Mouse (Mus musculus) embryonic facial prominence, embryonic 13.5 days (tissue): ENCODE results near the gene Dnm1l. TPM values are rescaled to one million over a fixed set of nuclear protein-coding genes. Genes with fewer than 3 reads are reported as not detected.

Source experiments
- ATAC-seq: fragments of 200-750 bp; cut with Nextera tagmentation; 2 replicates; pipeline ENCODE4 v1.8.0; 2017; ENCODE audit warnings: low read depth; ENCODE audit not compliant: insufficient number of reproducible peaks, insufficient read depth, low FRiP score, low TSS enrichment
- H3K27ac ChIP-seq: fragments of 300-500 bp; sonication (generic); 2 replicates; pipeline ENCODE4 v1.5.1; 2015; ENCODE audit warnings: moderate library complexity, mild to moderate bottlenecking, inconsistent platforms
- H3K27me3 ChIP-seq: fragments of 300-500 bp; sonication (generic); 2 replicates; pipeline ENCODE4 v1.6.1; 2015; ENCODE audit warnings: mild to moderate bottlenecking, inconsistent platforms
- H3K36me3 ChIP-seq: fragments of 300-500 bp; sonication (generic); 2 replicates; pipeline ENCODE4 v1.6.1; 2015; ENCODE audit warnings: mild to moderate bottlenecking, inconsistent platforms
- H3K4me1 ChIP-seq: fragments of 300-500 bp; sonication (generic); 2 replicates; pipeline ENCODE4 v1.6.1; 2015; ENCODE audit warnings: inconsistent platforms
- H3K4me2 ChIP-seq: fragments of 300-500 bp; sonication (generic); 2 replicates; pipeline ENCODE4 v1.6.1; 2015; ENCODE audit warnings: moderate library complexity, mild to moderate bottlenecking, inconsistent platforms
- H3K4me3 ChIP-seq: fragments of 300-500 bp; sonication (generic); 2 replicates; pipeline ENCODE4 v1.5.1; 2015; ENCODE audit warnings: mild to moderate bottlenecking, inconsistent platforms
- H3K9ac ChIP-seq: fragments of 300-500 bp; sonication (generic); 2 replicates; pipeline ENCODE4 v1.6.1; 2015; ENCODE audit warnings: mild to moderate bottlenecking, inconsistent platforms
- H3K9me3 ChIP-seq: fragments of 300-500 bp; sonication (generic); 2 replicates; pipeline ENCODE4 v1.6.1; 2016; ENCODE audit warnings: inconsistent platforms
- WGBS: fragments of 180-500 bp; shearing (Covaris S2); methylation state at CpG from one replicate; pipeline ENCODE4 v1.1.7; 2015; ENCODE audit warnings: mixed read lengths; 5-methylcytosine and 5-hydroxymethylcytosine counted together
- polyA plus RNA-seq: library from polyadenylated mRNA; unstranded; fragments of >200 nt; fragmentation: Nextera tagmentation; extraction: Ambion mirVana; gene quantifications from 2 replicates; pipeline ENCODE4 v1.2.1, GENCODE M21; 2015

Gene Dnm1l
- polyA plus RNA-seq, 1 experiment from 2014 or later: 62.0 TPM

DNA sequence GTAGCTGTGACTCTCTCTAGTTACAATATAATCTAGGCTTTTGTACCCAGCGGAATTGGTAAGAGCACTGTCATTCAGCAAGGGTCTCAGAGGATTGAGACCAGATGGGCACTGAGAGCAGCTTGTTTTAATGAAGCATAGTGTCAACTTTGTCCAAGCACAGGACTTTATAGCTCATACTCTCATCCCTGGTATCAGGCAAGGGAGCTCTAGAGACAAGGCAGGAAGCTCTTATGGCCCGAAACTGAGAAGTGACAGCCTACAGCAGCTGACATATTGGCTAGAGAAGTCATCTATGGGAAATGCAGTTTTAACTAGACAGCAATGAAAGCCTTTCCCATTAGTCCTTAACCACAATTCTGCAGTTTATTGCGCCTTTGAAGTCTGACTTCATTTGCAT is 85.8 kb downstream of the Dnm1l start:
- H3K4me2 ChIP-seq: no peak overlapping the region
- no peak overlapping the region for H3K4me3 ChIP-seq
- WGBS: 56% methylated on average over 3 of the region's 3 CpGs
- no peaks in the 10 kb centered on the region for H3K9me3 ChIP-seq
- no peaks in the 10 kb centered on the region for H3K4me1 ChIP-seq
- H3K27ac ChIP-seq: no peak overlapping the region
- no peaks in the 10 kb centered on the region for H3K36me3 ChIP-seq
- no peaks in the 10 kb centered on the region for H3K27me3 ChIP-seq
- no peak overlapping the region for H3K9ac ChIP-seq
- ATAC-seq: no peak

GRCm38 (mm10) chr16:16262436-16262835 is 96.3 kb downstream of the Dnm1l start:
- Histone ChIP-seq H3K27me3 (no peaks in the 10 kb centered on the region), H3K4me2 (no peak overlapping the region), H3K27ac (no peak overlapping the region), H3K4me3 (no peak overlapping the region), H3K9ac (no peak overlapping the region), H3K4me1 (no peaks in the 10 kb centered on the region), H3K9me3 (no peaks in the 10 kb centered on the region), H3K36me3 (no peaks in the 10 kb centered on the region)
- WGBS: 77% methylated on average over 3 of the region's 3 CpGs
- no peak for ATAC-seq

Other genes starting within 250 kb of the Dnm1l start
- 2.3 and 3.3 TPM in 2 replicates for gene Pkp2, start 145.6 kb downstream of the Dnm1l start, polyA plus RNA-seq
- 37.8 and 39.5 TPM in 2 replicates for gene Yars2, start 56.0 kb downstream of the Dnm1l start, polyA plus RNA-seq
- 4.6 and 5.1 TPM in 2 replicates for gene Fgd4, start 241.6 kb upstream of the Dnm1l start, polyA plus RNA-seq